Mouse (Mus musculus) myocyte (in vitro differentiated cells): ENCODE results near the gene Mapkapk2. TPM values are rescaled to one million over a fixed set of nuclear protein-coding genes. Genes with fewer than 3 reads are reported as not detected.

Source experiments
- H3K27me3 ChIP-seq: one replicate; pipeline ENCODE4 v1.6.1; 2011; ENCODE audit not compliant: control insufficient read depth, insufficient read depth, insufficient read length
- H3K36me3 ChIP-seq: one replicate; pipeline ENCODE4 v1.6.1; 2011; ENCODE audit not compliant: control insufficient read depth, insufficient read depth
- H3K4me2 ChIP-seq: one replicate; pipeline ENCODE4 v1.6.1; 2011; ENCODE audit warnings: low read depth, control low read depth
- H3K4me3 ChIP-seq: one replicate; pipeline ENCODE4 v1.5.1; 2011; ENCODE audit warnings: mild to moderate bottlenecking, control low read depth, moderate library complexity
- H3K79me2 ChIP-seq: one replicate; pipeline ENCODE4 v1.6.1; 2011; ENCODE audit not compliant: control insufficient read depth, insufficient read depth
- H3ac ChIP-seq: one replicate; pipeline ENCODE4 v1.6.1; 2011; ENCODE audit not compliant: control insufficient read depth, insufficient read length
- CEBPB ChIP-seq: IDR thresholded peaks from 2 replicates; pipeline ENCODE4 v1.6.1; 2011; ENCODE audit warnings: mild to moderate bottlenecking, moderate library complexity; ENCODE audit not compliant: poor library complexity, insufficient read depth, severe bottlenecking
- E2F4 ChIP-seq: IDR thresholded peaks from one replicate; pipeline ENCODE4 v1.6.1; 2011; ENCODE audit warnings: mild to moderate bottlenecking, control low read depth, moderate library complexity; ENCODE audit not compliant: insufficient read depth
- MAX ChIP-seq: IDR thresholded peaks from one replicate; pipeline ENCODE4 v1.6.1; 2011; ENCODE audit warnings: low read depth, mild to moderate bottlenecking, control low read depth
- MYOD1 ChIP-seq, 3 experiments: IDR thresholded peaks; one replicate each; pipeline ENCODE4 v1.6.1; 2011; ENCODE audit warnings: control low read depth in 2 of 3, low read depth in 2 of 3, mild to moderate bottlenecking in 2 of 3, moderate library complexity in 1 of 3; ENCODE audit not compliant: insufficient read length in 2 of 3, control insufficient read depth in 1 of 3
- MYOG ChIP-seq, 3 experiments: IDR thresholded peaks; one replicate each; pipeline ENCODE4 v1.6.1; 2011; ENCODE audit warnings: control low read depth in 2 of 3, low read depth in 2 of 3, mild to moderate bottlenecking in 2 of 3; ENCODE audit not compliant: insufficient read length in 2 of 3, control insufficient read depth in 1 of 3, insufficient read depth in 1 of 3
- POLR2A ChIP-seq: IDR thresholded peaks from one replicate; pipeline ENCODE4 v1.6.1; 2011; ENCODE audit warnings: low read depth, mild to moderate bottlenecking, control low read depth, moderate library complexity; ENCODE audit not compliant: insufficient read length
- POLR2AphosphoS2 ChIP-seq: IDR thresholded peaks from one replicate; pipeline ENCODE4 v1.6.1; 2011; ENCODE audit warnings: low read depth, control low read depth; ENCODE audit not compliant: insufficient read length
- REST ChIP-seq: IDR thresholded peaks from one replicate; pipeline ENCODE4 v1.6.1; 2011; ENCODE audit warnings: mild to moderate bottlenecking, control low read depth, moderate library complexity; ENCODE audit not compliant: insufficient read depth, insufficient read length
- SRF ChIP-seq: IDR thresholded peaks from one replicate; pipeline ENCODE4 v1.6.1; 2011; ENCODE audit warnings: low read depth; ENCODE audit not compliant: control insufficient read depth, insufficient read length
- TCF12 ChIP-seq: IDR thresholded peaks from one replicate; pipeline ENCODE4 v1.6.1; 2011; ENCODE audit warnings: mild to moderate bottlenecking, control low read depth; ENCODE audit not compliant: poor library complexity, insufficient read depth, severe bottlenecking
- TCF3 ChIP-seq: IDR thresholded peaks from one replicate; pipeline ENCODE4 v1.6.1; 2011; ENCODE audit warnings: low read depth, control low read depth; ENCODE audit not compliant: insufficient read length
- USF1 ChIP-seq: IDR thresholded peaks from one replicate; pipeline ENCODE4 v1.6.1; 2011; ENCODE audit warnings: low read depth, mild to moderate bottlenecking, control low read depth, moderate library complexity
- polyA plus RNA-seq: library from polyadenylated mRNA; unstranded; fragments of >200 nt; fragmentation: generic; extraction: Trizol; gene quantifications from one replicate; pipeline ENCODE4 v1.2.1, GENCODE M21; 2012; ENCODE audit warnings: missing spikeins

Gene Mapkapk2
- polyA plus RNA-seq, 1 experiment, result 123 TPM

DNA sequence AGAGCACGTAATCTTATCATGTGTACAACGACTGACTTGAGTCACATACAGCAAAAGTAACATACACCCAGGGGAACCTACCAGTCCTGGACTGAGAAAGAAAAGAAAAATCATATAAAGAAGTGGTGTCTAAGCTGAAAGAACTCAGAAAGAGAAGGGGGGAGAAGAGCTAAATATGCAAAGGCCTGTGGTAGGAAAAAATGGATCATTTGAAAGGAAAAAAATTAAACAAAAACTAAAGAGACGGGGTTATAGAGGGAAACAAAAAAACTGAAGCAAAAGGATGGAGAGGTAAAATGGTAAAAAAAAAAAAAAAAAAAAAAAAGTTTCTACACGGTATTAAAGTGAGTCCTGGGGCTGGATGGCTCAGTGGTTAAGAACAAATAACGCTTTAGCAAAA is 83.7 kb downstream of the Mapkapk2 start:
- Histone ChIP-seq H3ac (no peak overlapping the region), H3K36me3 (no peaks in the 10 kb centered on the region), H3K4me3 (no peak overlapping the region), H3K27me3 (no peaks in the 10 kb centered on the region), H3K4me2 (no peak overlapping the region), H3K79me2 (no peaks in the 10 kb centered on the region)
- TF ChIP-seq CEBPB, result no peak
- TF ChIP-seq E2F4, result no peak
- TF ChIP-seq POLR2AphosphoS2, result no peak
- TF ChIP-seq TCF12, result no peak
- TF ChIP-seq MYOG (IDR thresholded peaks at IDR 0.05; ENCODE audit: control insufficient read depth in 1 of 3, insufficient read depth in 1 of 3, insufficient read length in 2 of 3, low read depth in 2 of 3), result no peak

DNA sequence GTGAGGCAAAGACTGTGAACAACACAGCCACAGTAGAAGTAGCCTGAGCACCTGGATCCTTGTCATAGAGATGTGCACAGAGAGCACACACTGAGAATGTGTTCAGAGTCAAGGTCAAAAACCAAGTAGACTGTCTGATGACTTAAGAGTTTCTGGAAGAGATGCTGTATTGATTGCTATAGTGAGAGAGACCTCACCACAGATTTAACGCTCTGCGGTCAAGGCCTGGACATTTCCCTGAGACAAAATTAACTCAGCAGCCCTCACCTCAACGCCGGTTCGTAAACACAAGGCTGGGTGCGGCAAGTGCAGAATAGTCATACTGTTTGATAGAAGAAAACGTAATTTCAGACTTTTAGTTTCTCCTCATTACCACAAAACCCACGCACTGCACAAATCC is 85.1 kb downstream of the Mapkapk2 start:
- H3K4me2 ChIP-seq, result no peak overlapping the region
- H3K79me2 ChIP-seq, result no peaks in the 10 kb centered on the region
- TF ChIP-seq MYOG (IDR thresholded peaks at IDR 0.05; ENCODE audit: control insufficient read depth in 1 of 3, insufficient read depth in 1 of 3, insufficient read length in 2 of 3, low read depth in 2 of 3) (no peak), TCF3 (no peak), REST (no peak), POLR2A (no peak), USF1 (no peak), MAX (no peak)
- no peak overlapping the region for H3K4me3 ChIP-seq
- no peaks in the 10 kb centered on the region for H3K27me3 ChIP-seq
- no peaks in the 10 kb centered on the region for H3K36me3 ChIP-seq
- H3ac ChIP-seq, result no peak overlapping the region

GRCm38 (mm10) chr1:131010201-131011153 is 87.1 kb downstream of the Mapkapk2 start:
- TF ChIP-seq TCF12, result no peak
- TF ChIP-seq SRF, result no peak
- no peak for TF ChIP-seq CEBPB
- TF ChIP-seq E2F4, result no peak

GRCm38 (mm10) chr1:131006069-131006468 is 91.6 kb downstream of the Mapkapk2 start:
- H3K4me3 ChIP-seq, result no peak overlapping the region
- TF ChIP-seq MYOD1 (IDR thresholded peaks at IDR 0.05; ENCODE audit: control insufficient read depth in 1 of 3, insufficient read length in 2 of 3, low read depth in 2 of 3) (no peak), TCF12 (no peak), POLR2AphosphoS2 (no peak), MAX (no peak), USF1 (no peak), MYOG (IDR thresholded peaks at IDR 0.05; ENCODE audit: control insufficient read depth in 1 of 3, insufficient read depth in 1 of 3, insufficient read length in 2 of 3, low read depth in 2 of 3) (no peak), CEBPB (no peak), TCF3 (no peak), SRF (no peak)
- H3K79me2 ChIP-seq, result no peaks in the 10 kb centered on the region
- no peaks in the 10 kb centered on the region for H3K36me3 ChIP-seq
- H3K4me2 ChIP-seq, result no peak overlapping the region
- no peaks in the 10 kb centered on the region for H3K27me3 ChIP-seq
- H3ac ChIP-seq, result no peak overlapping the region

More at GRCm38 (mm10) chr1:131010201-131011153, 87.1 kb downstream of the Mapkapk2 start:
- Histone ChIP-seq H3K27me3 (no peaks in the 10 kb centered on the region), H3K79me2 (no peaks in the 10 kb centered on the region), H3ac (no peak overlapping the region), H3K4me3 (no peak overlapping the region), H3K4me2 (no peak overlapping the region), H3K36me3 (no peaks in the 10 kb centered on the region)

Other genes starting within 250 kb of the Mapkapk2 start
- not detected for gene Fcmr, start 232.2 kb downstream of the Mapkapk2 start, polyA plus RNA-seq
- gene Il24, start 210.4 kb downstream of the Mapkapk2 start, polyA plus RNA-seq, result not detected
- not detected for gene Il20, start 186.4 kb downstream of the Mapkapk2 start, polyA plus RNA-seq
- 0.11 TPM for gene Il19, start 157.7 kb downstream of the Mapkapk2 start, polyA plus RNA-seq
- gene Il10, start 78.0 kb downstream of the Mapkapk2 start, polyA plus RNA-seq, result not detected
- 2.7 TPM for gene Dyrk3, start 40.5 kb upstream of the Mapkapk2 start, polyA plus RNA-seq
- gene Eif2d, start 55.4 kb upstream of the Mapkapk2 start, polyA plus RNA-seq, result 32.6 TPM
- 9.8 TPM for gene Rassf5, start 147.4 kb upstream of the Mapkapk2 start, polyA plus RNA-seq
- gene Ikbke, start 181.8 kb upstream of the Mapkapk2 start, polyA plus RNA-seq, result 1.7 TPM